Mouse (Mus musculus): ENCODE data around the gene Odf3l2.

DNA sequence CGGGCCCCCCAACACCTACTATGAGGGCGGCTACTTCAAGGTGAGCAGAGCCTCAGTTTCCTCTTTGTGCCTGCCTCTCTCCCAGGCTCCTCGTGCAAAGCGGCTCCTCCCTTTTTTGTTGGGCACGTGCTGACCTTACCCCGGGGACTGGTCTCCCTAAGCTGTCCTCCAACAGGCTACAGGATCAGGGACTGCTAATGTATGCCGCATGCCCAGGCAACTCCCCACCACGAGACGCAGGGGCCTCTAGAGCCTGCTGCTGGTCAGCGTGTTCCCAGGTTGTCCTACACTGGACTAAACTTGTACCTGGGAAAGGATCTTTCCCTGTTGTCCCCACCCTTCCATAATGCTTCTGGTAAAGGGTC lies 37.0 kb upstream of the Odf3l2 start:
- TF ChIP-seq CTCF (IDR thresholded peaks at IDR 0.05; ENCODE audit: control insufficient read depth, insufficient read depth, insufficient read length) (no peak), MYOD1 (IDR thresholded peaks at IDR 0.05; ENCODE audit: control insufficient read depth, insufficient read length, low read depth) (no peak)
